Mouse (Mus musculus) retina, postnatal 7 days (tissue): ENCODE measurements at regions not wholly inside any gene's neighbourhood (a gene's known extent, or its start where the extent isn't known, plus 50 kb on each side); places are given as distances from the start of the nearest gene placed in this dataset.
"Not testable (repeated sequence)": the region's sequence is repeated elsewhere in the genome, so short reads cannot be mapped to it uniquely, and the experiment has no call there.

ENCODE experiments used
- DNase-seq: peaks from one replicate; pipeline ENCODE4 v3.0.0-alpha.2; 2012; ENCODE audit warnings: low read depth, low spot score

DNA sequence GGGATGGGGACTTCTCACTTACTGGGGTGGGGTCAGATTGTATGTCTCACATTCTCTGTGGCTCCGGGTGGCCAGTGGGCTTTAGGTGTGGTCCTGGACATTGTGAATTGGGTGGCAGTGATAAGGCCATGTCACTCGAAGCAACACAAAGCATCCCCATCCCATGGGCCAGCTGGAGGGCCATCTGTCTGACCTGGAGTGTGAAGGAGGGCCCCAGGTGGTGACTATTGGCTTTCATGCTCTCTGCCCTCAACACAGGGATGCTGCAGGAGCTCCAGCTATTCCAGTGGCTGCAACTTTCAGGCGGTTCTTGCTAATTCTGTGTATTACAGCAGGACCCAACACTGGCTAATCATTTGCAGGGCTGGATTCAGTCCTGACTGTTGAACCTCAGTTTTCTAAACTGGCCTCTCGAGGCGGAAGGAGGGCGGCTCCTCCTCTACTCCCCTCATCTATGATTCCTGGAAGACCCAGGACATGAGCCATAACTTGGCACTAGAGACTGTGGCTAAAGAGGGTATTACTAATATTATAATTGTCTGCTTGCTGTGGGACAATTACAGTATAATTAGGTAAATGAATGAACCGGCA lies 64.1 kb downstream of the 9530068E07Rik start:
- no peak for DNase-seq

- not testable (repeated sequence) for DNase-seq
Observed at GRCm38 (mm10) chr11:52471128-52471527, 74.9 kb downstream of the 9530068E07Rik start.

- DNase-seq: not testable (repeated sequence)
Observed at GRCm38 (mm10) chr11:52480111-52480510, 83.9 kb downstream of the 9530068E07Rik start.

DNA sequence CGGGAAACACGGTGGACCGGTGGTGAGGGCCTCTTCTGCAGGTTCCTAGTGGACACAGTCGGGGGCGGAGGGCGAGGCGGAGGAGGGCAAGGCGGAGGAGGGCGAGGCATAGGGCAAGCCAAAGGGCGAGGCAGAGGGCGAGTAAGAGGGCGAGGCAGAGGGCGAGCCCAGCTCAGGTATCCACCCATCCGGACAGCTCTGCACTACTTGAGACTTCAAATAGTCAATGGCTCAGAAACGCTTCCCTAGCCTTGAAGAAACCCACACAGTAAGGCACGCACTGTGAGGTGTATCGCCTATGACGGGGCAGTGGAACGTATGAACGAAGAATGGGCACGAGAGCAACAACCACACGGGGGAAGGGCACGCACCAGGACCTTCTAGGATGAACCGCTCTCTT lies 84.5 kb downstream of the 9530068E07Rik start:
- not testable (repeated sequence) for DNase-seq

- DNase-seq: not testable (repeated sequence)
Observed at GRCm38 (mm10) chr11:52483534-52483933, 87.3 kb downstream of the 9530068E07Rik start.

GRCm38 (mm10) chr11:52488538-52488937 lies 92.3 kb downstream of the 9530068E07Rik start:
- DNase-seq: not testable (repeated sequence)

DNA sequence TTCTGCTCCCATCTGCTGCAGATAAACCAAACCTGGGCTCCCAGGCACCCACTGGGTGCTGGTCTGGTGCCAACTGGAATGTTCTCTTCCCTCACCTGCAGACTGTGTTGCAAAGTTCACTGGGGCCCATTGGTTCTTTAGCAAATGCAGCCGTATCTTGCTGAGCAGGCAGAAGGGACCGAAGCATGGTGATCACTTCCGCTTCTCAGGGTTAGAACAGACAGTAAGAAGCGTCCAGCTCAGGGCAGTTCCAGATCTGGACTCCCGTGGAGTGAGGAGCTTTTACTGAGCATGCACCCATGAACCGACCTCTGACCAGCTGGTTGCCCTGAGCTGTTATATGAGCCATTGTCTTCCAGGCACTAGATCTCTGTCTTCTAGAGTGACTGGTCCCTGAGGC lies 97.1 kb downstream of the 9530068E07Rik start:
- no peak for DNase-seq

DNA sequence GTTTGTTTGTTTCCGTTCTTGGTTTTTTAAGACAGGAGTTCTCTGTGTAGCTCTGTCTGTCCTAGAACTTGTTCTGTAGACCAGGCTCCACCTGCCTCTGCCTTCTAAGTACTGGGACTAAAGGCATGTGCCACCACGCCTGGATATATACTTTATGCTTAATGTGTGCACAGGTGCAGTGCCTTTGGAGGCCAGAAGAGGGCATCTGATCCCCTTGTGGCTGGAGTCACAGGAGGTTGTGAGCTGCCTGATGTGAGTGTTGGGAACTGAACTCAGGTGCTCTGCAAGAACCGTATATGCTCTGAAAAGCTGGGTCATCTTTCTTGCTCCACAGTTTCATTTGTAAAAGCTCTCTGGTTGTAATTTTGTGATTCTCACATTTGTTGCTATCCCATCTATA lies 100.7 kb downstream of the 9530068E07Rik start:
- DNase-seq: no peak

DNA sequence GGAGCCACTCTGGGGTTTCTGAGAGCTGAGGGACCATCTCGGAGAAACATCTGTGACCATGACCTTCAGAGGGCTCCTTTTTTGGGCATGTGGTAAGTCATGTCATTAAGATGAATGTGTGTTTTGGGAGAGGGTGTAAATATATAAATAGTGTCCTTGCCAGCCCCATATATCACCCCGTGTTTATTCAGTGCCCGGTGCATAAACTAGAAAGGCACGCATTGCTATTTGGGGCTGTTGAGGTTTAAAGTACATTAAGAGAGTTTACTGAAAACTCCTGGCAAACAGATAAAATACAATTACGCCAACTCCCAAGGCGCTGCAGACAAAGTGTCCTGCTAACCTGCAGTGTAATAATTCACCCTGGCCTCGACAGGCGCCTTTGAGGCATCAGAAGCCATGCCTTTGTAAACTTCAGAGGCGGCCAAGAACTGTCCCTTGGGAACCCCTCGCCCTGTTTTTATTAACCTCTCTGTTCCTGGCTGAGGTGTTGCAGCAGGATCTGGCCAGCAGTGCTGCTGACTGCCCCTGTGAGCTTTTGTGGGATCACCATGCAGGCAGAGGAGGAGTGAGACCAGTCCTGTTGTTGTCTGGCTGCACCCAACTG lies 106.6 kb downstream of the 9530068E07Rik start:
- DNase-seq: no peak

GRCm38 (mm10) chr11:52511831-52512297 lies 115.6 kb downstream of the 9530068E07Rik start:
- no peak for DNase-seq

DNA sequence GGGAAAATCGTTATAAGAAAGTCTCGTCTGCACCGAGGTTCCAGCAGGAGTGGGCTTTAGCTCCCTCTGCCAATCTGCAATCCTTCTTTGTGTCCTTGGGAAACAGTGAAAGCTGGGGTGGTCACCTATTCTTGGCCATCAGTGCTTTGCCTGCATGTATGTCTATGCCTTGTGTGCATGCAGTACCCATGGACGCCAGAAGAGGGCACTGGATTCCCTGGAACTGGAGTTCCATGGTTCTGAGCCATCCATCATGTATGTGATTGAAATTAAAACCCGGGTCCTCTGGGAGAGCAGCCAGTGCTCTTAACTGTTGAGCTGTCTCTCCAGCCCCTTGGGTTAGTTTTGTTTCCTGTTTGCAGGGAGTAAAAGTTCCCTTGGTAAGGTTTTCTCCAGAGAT lies 121.1 kb downstream of the 9530068E07Rik start:
- DNase-seq: no peak

DNA sequence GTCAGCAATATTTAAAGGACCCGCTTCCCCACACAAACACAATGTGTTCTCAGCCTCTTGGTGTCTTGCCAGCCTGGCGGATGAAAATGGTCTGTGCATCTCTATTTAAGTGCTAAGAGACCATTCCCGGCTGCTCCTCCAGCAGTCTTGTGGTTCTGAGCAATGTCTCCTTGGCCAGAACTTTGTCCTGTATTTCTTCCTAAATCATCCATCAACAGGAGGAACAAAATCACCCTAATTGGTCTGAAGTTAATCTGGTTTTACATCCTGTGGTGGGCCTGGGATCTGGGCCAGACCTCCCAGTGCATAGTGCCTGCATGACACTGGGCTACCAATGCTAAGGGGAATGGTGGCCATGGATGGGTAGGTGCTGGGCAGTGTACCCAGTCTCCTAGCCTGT lies 123.6 kb downstream of the 9530068E07Rik start:
- no peak for DNase-seq

DNA sequence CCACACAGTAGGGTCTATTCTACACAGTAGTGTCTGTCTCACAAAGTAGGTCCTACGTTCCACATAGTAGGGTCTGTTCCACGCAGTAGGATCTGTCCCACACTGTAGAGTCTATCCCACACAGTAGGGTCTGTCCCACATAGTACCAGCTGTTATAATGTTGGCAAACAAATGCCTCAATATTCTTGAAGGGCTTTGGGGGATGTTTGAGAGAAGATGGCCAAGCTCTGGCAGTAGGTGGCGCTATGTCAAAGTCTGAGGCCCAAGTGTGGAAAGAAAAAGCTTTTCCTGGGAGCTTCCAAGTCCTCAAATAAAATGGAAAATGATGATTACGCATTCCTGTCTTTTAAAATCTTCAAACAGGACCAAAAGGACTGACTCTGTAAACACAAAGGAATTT lies 125.7 kb downstream of the 9530068E07Rik start:
- DNase-seq: peak; percentile 29

DNA sequence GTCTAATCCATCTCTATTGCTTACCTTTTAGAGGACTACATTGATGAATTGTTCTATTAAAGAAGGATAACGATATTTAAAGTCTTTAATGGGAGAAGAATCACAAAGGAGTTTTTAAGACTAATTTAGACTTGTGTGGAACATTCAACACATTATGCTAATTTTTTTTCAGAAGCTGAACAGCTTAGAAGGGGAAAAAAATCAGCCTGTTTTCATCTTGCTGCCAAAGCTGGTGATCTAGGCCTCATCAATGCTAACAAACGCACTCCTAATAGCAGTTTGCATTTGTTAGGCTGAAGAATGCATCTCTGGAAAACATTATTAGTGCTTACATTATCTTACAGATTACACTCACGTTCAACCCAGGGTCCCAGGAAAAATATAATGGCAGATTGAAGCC lies 126.2 kb downstream of the 9530068E07Rik start:
- no peak for DNase-seq

DNA sequence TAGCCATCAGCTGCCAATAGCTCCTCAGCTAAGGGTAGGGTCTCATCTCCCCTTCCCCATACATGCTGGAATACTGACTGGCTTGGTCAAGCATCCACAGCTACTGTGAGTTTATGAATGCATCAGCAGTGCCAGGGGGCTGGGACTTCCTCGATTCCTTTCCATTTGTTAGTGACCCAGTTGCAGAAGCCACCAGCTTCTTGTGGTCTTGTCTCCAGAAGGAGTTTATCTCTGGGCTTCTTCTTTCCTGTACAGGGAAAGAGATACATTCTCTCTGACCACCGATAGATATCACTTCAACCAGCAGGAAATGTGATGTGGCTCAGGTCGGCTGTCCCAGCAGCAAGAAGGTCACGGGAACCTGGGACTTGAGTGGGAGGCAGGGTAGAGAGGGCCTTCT lies 127.0 kb downstream of the 9530068E07Rik start:
- no peak for DNase-seq

DNA sequence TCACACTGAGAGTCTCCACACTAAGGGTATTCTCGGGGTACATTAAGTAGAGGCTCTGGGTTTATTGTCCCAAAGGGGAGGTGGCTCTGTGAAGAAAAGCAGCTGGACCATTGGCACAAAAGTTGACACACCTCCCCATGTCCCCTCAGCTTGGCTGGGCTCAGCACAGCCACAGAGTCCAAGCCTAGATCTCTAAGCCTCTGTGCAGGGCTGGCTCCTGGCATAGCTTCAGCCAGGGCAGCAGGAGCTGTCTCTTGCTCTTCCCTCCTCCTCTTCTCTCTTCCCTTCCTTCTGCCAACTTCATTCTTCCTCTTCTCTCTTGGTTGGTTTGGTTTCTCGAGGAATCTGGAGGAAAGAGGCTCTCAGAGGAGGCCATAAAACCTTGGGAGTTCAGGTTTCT lies 127.4 kb downstream of the 9530068E07Rik start:
- no peak for DNase-seq

DNA sequence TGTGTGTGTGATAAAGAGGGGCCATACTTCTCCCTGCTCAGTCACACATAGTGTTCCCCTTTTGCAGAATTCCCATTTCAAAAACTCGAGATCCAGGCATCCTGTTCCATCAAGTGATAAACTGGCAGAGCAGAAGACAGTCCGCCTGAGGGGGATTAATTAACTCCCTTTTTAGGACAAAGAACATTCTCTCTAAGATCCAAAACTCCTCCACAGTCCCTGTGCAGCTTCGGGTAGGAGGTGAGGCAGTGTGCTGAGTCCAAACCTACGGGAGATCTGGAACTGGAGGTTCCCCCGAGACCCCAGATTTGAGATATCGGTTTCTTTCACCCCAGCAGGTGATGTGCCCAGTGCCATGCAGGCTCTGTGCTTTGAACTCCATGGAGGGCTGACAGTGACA lies 129.2 kb downstream of the 9530068E07Rik start:
- no peak for DNase-seq

DNA sequence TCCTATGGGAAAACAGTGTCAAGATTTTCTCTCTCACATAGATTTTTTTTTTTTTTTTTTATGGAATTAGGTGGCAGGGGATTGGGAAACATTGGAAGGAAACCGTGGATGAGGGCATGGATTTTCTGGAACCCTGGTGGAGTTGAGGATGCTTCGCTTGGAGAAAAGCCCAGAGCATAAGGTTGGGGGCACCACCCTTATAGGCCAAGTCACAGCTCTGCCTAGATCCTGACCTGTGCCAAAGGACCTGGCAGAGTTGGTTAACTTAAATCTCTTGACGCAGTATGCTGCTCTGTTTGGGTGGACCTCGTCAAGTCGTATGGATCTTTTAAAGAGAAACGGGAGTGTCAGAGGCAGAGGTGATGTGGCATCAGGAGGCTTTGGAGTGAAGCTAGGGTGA lies 130.1 kb downstream of the 9530068E07Rik start:
- DNase-seq: no peak

DNA sequence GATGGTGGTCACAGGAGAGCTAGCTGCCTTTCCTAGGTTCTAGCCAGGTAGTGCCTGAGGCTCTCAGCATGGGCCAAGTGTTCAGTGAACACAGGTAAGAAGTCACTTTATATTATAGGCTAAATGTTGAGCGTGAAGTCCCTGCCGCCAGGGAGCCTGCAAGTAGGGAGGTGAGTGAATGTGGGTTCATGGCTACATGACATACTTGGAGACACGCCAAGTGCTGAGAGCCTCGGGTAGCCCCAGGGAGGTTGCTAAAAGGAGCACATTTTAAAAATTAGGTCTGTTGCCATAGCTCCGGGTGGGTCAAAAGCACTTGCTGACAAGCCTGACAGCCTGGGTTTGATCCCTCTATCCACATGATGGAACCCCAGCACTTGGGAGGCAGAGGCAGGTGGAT lies 137.2 kb downstream of the 9530068E07Rik start:
- no peak for DNase-seq

DNA sequence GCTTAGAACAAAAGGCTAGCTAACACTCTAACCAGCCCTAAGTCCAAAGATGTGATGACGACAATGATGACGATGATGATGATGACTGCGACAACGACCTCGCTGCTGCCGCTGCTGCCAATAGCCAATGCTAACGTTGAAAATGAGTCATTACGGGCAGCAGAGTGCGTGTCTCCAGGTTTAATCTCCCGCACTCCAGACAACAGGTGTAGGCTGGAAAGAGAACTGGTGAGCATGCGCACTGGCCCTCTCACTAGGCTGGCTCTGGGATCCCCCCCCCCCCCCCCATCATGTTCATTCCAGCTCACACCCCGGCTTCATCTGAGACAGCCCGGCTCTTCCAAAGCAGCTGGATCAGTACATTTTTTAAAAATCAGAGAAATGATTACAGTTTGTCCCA lies 138.4 kb downstream of the 9530068E07Rik start:
- DNase-seq: no peak

GRCm38 (mm10) chr11:52536211-52536610 lies 140.0 kb downstream of the 9530068E07Rik start:
- DNase-seq: no peak

- no peak for DNase-seq
Observed at GRCm38 (mm10) chr11:52536841-52537240, 140.6 kb downstream of the 9530068E07Rik start.

- no peak for DNase-seq
Observed at GRCm38 (mm10) chr11:52537819-52538435, 141.7 kb downstream of the 9530068E07Rik start.
